Mouse (Mus musculus) 416B (cell line): ENCODE results near the gene C2cd2.

ENCODE experiments used
- DNase-seq: peaks from one replicate; pipeline ENCODE4 v3.0.0; 2011; ENCODE audit warnings: low read depth

The C2cd2 gene

DNA sequence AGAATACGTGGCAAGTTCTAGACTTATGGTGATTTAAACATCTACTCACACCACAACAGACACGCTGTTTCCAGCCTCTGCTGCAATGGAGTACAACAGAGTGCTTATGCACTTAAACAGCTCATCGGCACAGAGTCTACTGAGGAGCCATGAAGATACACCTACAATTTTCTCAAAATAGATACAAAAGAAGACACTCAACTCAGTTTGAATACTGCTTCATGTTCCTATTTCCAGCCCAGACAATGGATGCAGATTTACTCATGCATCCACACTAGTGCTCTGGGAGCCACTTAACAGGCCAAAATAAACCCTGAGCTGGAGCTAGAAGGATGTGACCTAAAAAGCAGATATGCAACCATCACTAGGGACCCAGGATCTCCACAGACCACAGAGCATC, 153.5 kb downstream of the C2cd2 start:
- no peak for DNase-seq

DNA sequence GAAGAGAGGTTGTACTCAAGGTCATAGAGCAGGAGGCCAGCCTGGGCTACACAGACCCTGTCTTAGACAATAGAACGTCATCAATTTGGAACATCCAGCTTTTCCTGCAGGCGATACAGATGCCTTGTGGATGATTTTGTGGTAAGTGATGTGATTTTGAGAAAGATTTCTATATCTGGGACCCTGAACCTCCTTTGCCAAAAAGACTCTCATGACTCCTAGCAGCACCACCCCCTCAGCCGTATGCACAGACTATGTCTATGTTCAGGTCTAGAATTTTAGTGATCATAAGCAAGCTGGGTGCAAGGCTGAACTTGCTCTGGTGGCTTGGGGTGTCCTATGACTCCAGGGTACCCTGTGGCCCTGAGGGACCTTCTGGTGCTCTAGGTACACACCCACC, 156.8 kb downstream of the C2cd2 start:
- no peak for DNase-seq
